Mouse (Mus musculus) spleen, adult 2 months (tissue): ENCODE data around the gene Map3k15.

Source experiments
- CTCF ChIP-seq: fragments of 200-500 bp; IDR thresholded peaks from 2 replicates; pipeline ENCODE4 v1.5.1; 2011; ENCODE audit warnings: mild to moderate bottlenecking, inconsistent platforms; ENCODE audit not compliant: insufficient read depth, insufficient read length, insufficient replicate concordance; ENCODE audit errors: extremely low read depth
- POLR2A ChIP-seq: fragments of 200-500 bp; IDR thresholded peaks from 2 replicates; pipeline ENCODE4 v1.6.1; 2011; ENCODE audit warnings: low read depth, low read length, inconsistent platforms

GRCm38 (mm10) chrX:160134136-160134843, 146.1 kb downstream of the Map3k15 start:
- TF ChIP-seq CTCF (no peak), POLR2A (no peak)
